ENCODE assay signal across 25 mouse cellular contexts in the genomic region with DNA sequence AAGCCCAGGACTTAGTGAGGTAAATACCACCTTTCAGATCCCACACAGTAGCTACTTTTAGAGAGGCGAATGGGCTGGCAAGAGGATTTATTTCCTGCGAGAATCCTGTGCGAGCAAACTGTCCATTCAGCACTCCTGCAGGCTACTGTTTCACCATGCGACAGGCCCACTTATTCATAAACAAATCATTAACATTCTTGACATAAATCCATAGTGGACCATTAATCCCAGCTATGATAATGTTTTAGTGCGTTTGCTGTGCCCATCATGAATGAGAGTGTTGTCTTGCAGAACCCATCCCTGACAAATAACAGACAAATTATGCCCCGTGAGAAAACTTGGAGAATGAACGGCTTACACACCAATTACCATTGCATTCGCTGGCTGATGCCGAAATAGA.
DNase-seq lines count a peak whose midpoint lies in the region; ATAC-seq lines count a peak whose summit lies in the region.
"Had no signal": no experiment of that assay in that cellular context is flagged by ENCODE, and none has a peak within 500 bp of the region (broad histone marks: within the 10 kb centered on the region; RNA-seq: fewer than 3 reads in every experiment).

No protein-coding gene starts in this region.

- no peaks in the 10 kb centered on the region for H3K36me3 ChIP-seq in hindbrain, embryonic 14.5 days (replicated peaks; ENCODE audit: control insufficient read depth, insufficient read depth)
- no peaks in the 10 kb centered on the region for H3K36me3 ChIP-seq in hindbrain, embryonic 10.5 days
- no peaks in the 10 kb centered on the region for H3K36me3 ChIP-seq in neural tube, embryonic 12.5 days
- H3K36me3 ChIP-seq: embryonic facial prominence, embryonic 15.5 days; forebrain, embryonic 12.5 days; G1E; limb, embryonic 10.5 days; lung, embryonic 15.5 days had no signal

- peak; percentile 2 for DNase-seq in embryo, embryonic 10.5 days (ENCODE audit: low spot score)
- no peak for DNase-seq in embryo, embryonic 10 days (ENCODE audit: low spot score)
- no peak for DNase-seq in hindbrain, embryonic 14.5 days (ENCODE audit: low spot score)
- DNase-seq in hindbrain, embryonic 10.5 days (ENCODE audit: low spot score): no peak
- no peak for DNase-seq in neural tube, embryonic 10.5 days (ENCODE audit: extremely low spot score, low spot score)
- DNase-seq in retina, postnatal 1 day: peak; percentile 75
- DNase-seq in spleen, postnatal 10 days (ENCODE audit: low spot score in 2 of 2): no peak
- DNase-seq: cerebellum, adult 11-12 months; cerebellum, postnatal 36 days; gastrocnemius, adult 2 months; heart, adult 11 months; heart, postnatal 4 days; kidney, postnatal 14 days; right cerebral cortex, postnatal 4 days; thymus, postnatal 36 days had no signal

- no peak overlapping the region for H3K27ac ChIP-seq in hindbrain, embryonic 14.5 days
- H3K27ac ChIP-seq in hindbrain, embryonic 10.5 days: no peak overlapping the region
- H3K27ac ChIP-seq in neural tube, embryonic 12.5 days: no peak overlapping the region
- H3K27ac ChIP-seq: embryonic facial prominence, embryonic 15.5 days; forebrain, embryonic 12.5 days; gastrocnemius, adult 2 months; left cerebral cortex, adult 2 months; limb, embryonic 10.5 days; lung, embryonic 15.5 days had no signal

- H3K9me3 ChIP-seq in hindbrain, embryonic 14.5 days (ENCODE audit: control insufficient read depth, low read length): no peaks in the 10 kb centered on the region
- H3K9me3 ChIP-seq in hindbrain, embryonic 10.5 days: no peaks in the 10 kb centered on the region
- no peaks in the 10 kb centered on the region for H3K9me3 ChIP-seq in neural tube, embryonic 12.5 days
- H3K9me3 ChIP-seq: embryonic facial prominence, embryonic 15.5 days; forebrain, embryonic 12.5 days; limb, embryonic 10.5 days; lung, embryonic 15.5 days had no signal

- H3K4me2 ChIP-seq in hindbrain, embryonic 14.5 days (replicated peaks): peak overlapping the region; percentile 1; the same call in 1 of the 2 replicates
- H3K4me2 ChIP-seq in neural tube, embryonic 12.5 days (replicated peaks): no peak overlapping the region; the same call in 1 of the 2 replicates
- H3K4me2 ChIP-seq: embryonic facial prominence, embryonic 15.5 days; forebrain, embryonic 12.5 days; liver, embryonic 11.5 days; lung, embryonic 15.5 days had no signal

- no peak for ATAC-seq in hindbrain, embryonic 14.5 days (ENCODE audit: low FRiP score)
- ATAC-seq in neural tube, embryonic 12.5 days (ENCODE audit: low FRiP score, low read depth): peak; percentile 70
- ATAC-seq: CD4-positive, CD25-positive, alpha-beta regulatory T cell, adult 4 months; intestine, postnatal 0 days had no signal

- no peaks in the 10 kb centered on the region for H3K27me3 ChIP-seq in hindbrain, embryonic 14.5 days (ENCODE audit: control insufficient read depth, insufficient read depth, low read length)
- no peaks in the 10 kb centered on the region for H3K27me3 ChIP-seq in hindbrain, embryonic 10.5 days (ENCODE audit: insufficient read depth, poor library complexity, severe bottlenecking)
- no peaks in the 10 kb centered on the region for H3K27me3 ChIP-seq in neural tube, embryonic 12.5 days (replicated peaks)
- H3K27me3 ChIP-seq: embryonic facial prominence, embryonic 15.5 days; forebrain, embryonic 12.5 days had no signal

- no peak overlapping the region for H3K9ac ChIP-seq in hindbrain, embryonic 14.5 days
- no peak overlapping the region for H3K9ac ChIP-seq in neural tube, embryonic 12.5 days
- H3K9ac ChIP-seq: embryonic facial prominence, embryonic 15.5 days; forebrain, embryonic 12.5 days; lung, embryonic 15.5 days had no signal

- H3K4me1 ChIP-seq in hindbrain, embryonic 14.5 days (replicated peaks; ENCODE audit: control insufficient read depth, insufficient read depth, low read length): peaks cover 7% of the 10 kb centered on the region
- H3K4me1 ChIP-seq in hindbrain, embryonic 10.5 days (replicated peaks): no peaks in the 10 kb centered on the region
- H3K4me1 ChIP-seq in neural tube, embryonic 12.5 days: peaks cover 8% of the 10 kb centered on the region
- H3K4me1 ChIP-seq: embryonic facial prominence, embryonic 15.5 days; limb, embryonic 10.5 days; lung, embryonic 15.5 days had no signal

- H3K4me3 ChIP-seq in hindbrain, embryonic 14.5 days (replicated peaks; ENCODE audit: low read length): no peak overlapping the region
- H3K4me3 ChIP-seq in hindbrain, embryonic 10.5 days: no peak overlapping the region
- no peak overlapping the region for H3K4me3 ChIP-seq in neural tube, embryonic 12.5 days
- H3K4me3 ChIP-seq: embryonic facial prominence, embryonic 15.5 days; forebrain, embryonic 12.5 days; gastrocnemius, adult 2 months; left cerebral cortex, adult 2 months; limb, embryonic 10.5 days; lung, embryonic 15.5 days had no signal

- 23% methylated on average over 9 of the region's 9 CpGs for WGBS in hindbrain, embryonic 14.5 days
- 74% methylated on average over 9 of the region's 9 CpGs for WGBS in hindbrain, embryonic 10.5 days
- 29% methylated on average over 9 of the region's 9 CpGs for WGBS in neural tube, embryonic 12.5 days

Comparison
In these comparisons a context has a peak if more than half of its experiments do, and no peak if none do; other contexts are left out.
1. DNase-seq: peak in embryo, embryonic 10.5 days (single experiment) and retina, postnatal 1 day (single experiment); none in embryo, embryonic 10 days (single experiment), hindbrain, embryonic 14.5 days (single experiment), hindbrain, embryonic 10.5 days (single experiment), neural tube, embryonic 10.5 days (single experiment) and spleen, postnatal 10 days (0 of 2).